Mouse (Mus musculus) limb, embryonic 14.5 days (tissue): ENCODE measurements around the gene Tbc1d24. TPM values are rescaled to one million over a fixed set of nuclear protein-coding genes. Genes with fewer than 3 reads are reported as not detected.
A peak's percentile ranks its signal among the peaks of the same experiment; 100 is the strongest.

Experiments
- ATAC-seq: fragments of 200-750 bp; cut with Nextera tagmentation; 2 replicates; pipeline ENCODE4 v1.8.0; 2017; ENCODE audit warnings: low read depth, moderate number of reproducible peaks, moderate TSS enrichment; ENCODE audit not compliant: low FRiP score
- DNase-seq: peaks from one replicate; pipeline ENCODE4 v3.0.0-alpha.2; 2015; ENCODE audit warnings: low spot score
- H3K27ac ChIP-seq: fragments of 300-500 bp; sonication (generic); replicated peaks from 2 replicates; pipeline ENCODE4 v1.5.1; 2014; ENCODE audit warnings: low read depth, mild to moderate bottlenecking, low read length, moderate library complexity, mixed read lengths
- H3K27me3 ChIP-seq: fragments of 300-500 bp; sonication (generic); 2 replicates; pipeline ENCODE4 v1.6.1; 2014; ENCODE audit warnings: low read length, mixed read lengths; ENCODE audit not compliant: control insufficient read depth, insufficient read depth
- H3K36me3 ChIP-seq: fragments of 300-500 bp; sonication (generic); 2 replicates; pipeline ENCODE4 v1.6.1; 2014; ENCODE audit warnings: mild to moderate bottlenecking, low read length, moderate library complexity, mixed read lengths; ENCODE audit not compliant: control insufficient read depth, insufficient read depth
- H3K4me1 ChIP-seq: fragments of 300-500 bp; sonication (generic); 2 replicates; pipeline ENCODE4 v1.6.1; 2014; ENCODE audit warnings: antibody characterized with exemption, low read length, mixed read lengths; ENCODE audit not compliant: control insufficient read depth, insufficient read depth
- H3K4me2 ChIP-seq: fragments of 300-500 bp; sonication (generic); replicated peaks from 2 replicates; pipeline ENCODE4 v1.6.1; 2014; ENCODE audit warnings: low read depth, mild to moderate bottlenecking, low read length, moderate library complexity; ENCODE audit not compliant: severe bottlenecking
- H3K4me3 ChIP-seq: fragments of 300-500 bp; sonication (generic); replicated peaks from 2 replicates; pipeline ENCODE4 v1.5.1; 2014; ENCODE audit warnings: low read length
- H3K9ac ChIP-seq: fragments of 300-500 bp; sonication (generic); 2 replicates; pipeline ENCODE4 v1.6.1; 2014; ENCODE audit warnings: mild to moderate bottlenecking, low read depth, low read length, moderate library complexity; ENCODE audit not compliant: severe bottlenecking
- H3K9me3 ChIP-seq: fragments of 300-500 bp; sonication (generic); 2 replicates; pipeline ENCODE4 v1.6.1; 2016; ENCODE audit warnings: low read length; ENCODE audit not compliant: control insufficient read depth
- POLR2A ChIP-seq: fragments of 200-500 bp; IDR thresholded peaks from 2 replicates; pipeline ENCODE4 v1.8.0; 2012; ENCODE audit warnings: inconsistent platforms, mild to moderate bottlenecking, moderate library complexity, borderline replicate concordance; ENCODE audit not compliant: insufficient read depth, insufficient read length; ENCODE audit errors: extremely low read depth
- WGBS: fragments of 180-500 bp; shearing (Covaris S2); extraction: QIAGEN DNeasy Blood & Tissue Kit; methylation state at CpG from one replicate; pipeline ENCODE4 v1.1.7; 2014; 5-methylcytosine and 5-hydroxymethylcytosine counted together
- polyA plus RNA-seq, 2 experiments: library from polyadenylated mRNA; depleted of rRNA in 1 of 2; stranded (reverse) in 1 of 2; unstranded in 1 of 2; fragments of >200 nt; fragmentation: Nextera tagmentation in 1 of 2; extraction: Ambion mirVana in 1 of 2; gene quantifications; 2 replicates each; pipeline versions ENCODE4 v1.2.1 to v1.2.3; 2012 to 2014

The Tbc1d24 gene
- polyA plus RNA-seq, 2 experiments, result 6.3 to 31.9 TPM

DNA sequence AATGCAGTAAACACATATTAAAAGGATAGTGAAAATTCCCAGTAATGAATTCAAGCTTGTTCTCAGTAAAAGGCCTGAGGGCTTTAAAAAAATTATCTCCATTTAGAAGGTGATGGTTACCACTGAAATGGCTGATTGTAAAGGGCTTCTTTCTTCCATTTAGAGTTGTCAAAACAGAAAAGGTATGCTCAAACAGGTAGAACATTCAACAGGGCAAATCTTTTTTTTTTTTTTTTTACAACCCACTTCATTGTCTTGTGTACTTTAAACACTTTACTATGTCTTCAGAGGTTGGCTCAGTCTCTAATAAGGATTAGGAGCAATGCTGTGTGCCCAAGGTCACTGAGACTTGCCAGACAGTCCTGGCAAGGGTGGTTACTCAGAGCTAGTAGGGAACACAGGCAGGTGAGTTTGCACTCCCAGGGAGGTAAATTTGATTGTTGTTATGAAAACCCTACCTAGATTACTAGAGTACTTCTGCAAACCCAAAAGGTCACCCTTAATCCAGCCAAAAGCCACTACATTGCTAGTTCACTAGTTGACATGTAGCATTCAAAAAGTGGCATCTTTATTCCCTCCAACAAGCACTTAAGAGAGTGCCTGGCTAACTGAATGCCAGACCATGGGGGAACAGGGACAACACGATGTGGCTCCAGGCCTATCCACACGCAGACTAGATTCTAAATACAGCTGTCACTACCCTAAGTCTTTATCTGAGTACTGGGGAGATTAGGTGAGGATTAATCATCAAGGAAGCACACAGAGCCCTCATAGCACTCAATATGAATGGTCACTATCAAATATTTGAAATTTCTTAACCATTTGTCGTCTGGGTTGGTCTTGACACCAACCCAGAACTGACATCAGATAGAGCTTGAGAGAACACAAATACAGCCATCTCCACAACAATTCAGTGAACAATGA lies 1.5 kb downstream of the Tbc1d24 start:
- 79% methylated on average over 3 of the region's 3 CpGs for WGBS
- Histone ChIP-seq H3K4me2 (peak overlapping the region; percentile 96), H3K4me3 (peak overlapping the region; percentile 73), H3K36me3 (0 out of 2 replicates have a peak, but pooled peaks cover 2% of the 10 kb centered on the region), H3K27ac (no peak overlapping the region), H3K4me1 (peaks cover 54% of the 10 kb centered on the region), H3K9me3 (no peaks in the 10 kb centered on the region), H3K9ac (no peak overlapping the region), H3K27me3 (no peaks in the 10 kb centered on the region)
- no peak for ATAC-seq
- TF ChIP-seq POLR2A, result no peak
- no peak for DNase-seq

- TF ChIP-seq POLR2A, result no peak
- 46% methylated on average over 4 of the region's 4 CpGs for WGBS
- Histone ChIP-seq H3K9ac (peak overlapping the region; percentile 40; the same call in 1 of the 2 replicates), H3K4me3 (no peak overlapping the region), H3K36me3 (0 out of 2 replicates have a peak, but pooled peaks cover 2% of the 10 kb centered on the region), H3K27me3 (no peaks in the 10 kb centered on the region), H3K4me1 (peaks cover 49% of the 10 kb centered on the region), H3K27ac (no peak overlapping the region), H3K4me2 (no peak overlapping the region), H3K9me3 (no peaks in the 10 kb centered on the region)
- ATAC-seq, result no peak
- DNase-seq, result no peak
Measured at GRCm38 (mm10) chr17:24203068-24203467, 2.3 kb downstream of the Tbc1d24 start.

- Histone ChIP-seq H3K36me3 (0 out of 2 replicates have a peak, but pooled peaks cover 2% of the 10 kb centered on the region), H3K4me1 (peaks cover 30% of the 10 kb centered on the region), H3K4me3 (no peak overlapping the region), H3K4me2 (no peak overlapping the region), H3K9ac (no peak overlapping the region), H3K27me3 (no peaks in the 10 kb centered on the region), H3K9me3 (no peaks in the 10 kb centered on the region), H3K27ac (no peak overlapping the region)
- DNase-seq, result no peak
- 76% methylated on average over 4 of the region's 4 CpGs for WGBS
- ATAC-seq, result no peak
- TF ChIP-seq POLR2A, result no peak
Measured at GRCm38 (mm10) chr17:24201092-24201491, 4.3 kb downstream of the Tbc1d24 start.

- H3K4me2 ChIP-seq, result no peak overlapping the region
- no peak for ATAC-seq
- H3K4me3 ChIP-seq, result no peak overlapping the region
- no peak for DNase-seq
- no peaks in the 10 kb centered on the region for H3K27me3 ChIP-seq
- H3K36me3 ChIP-seq, result no peaks in the 10 kb centered on the region
- peaks cover 21% of the 10 kb centered on the region for H3K4me1 ChIP-seq
- 68% methylated on average over 4 of the region's 4 CpGs for WGBS
- H3K9me3 ChIP-seq, result no peaks in the 10 kb centered on the region
- TF ChIP-seq POLR2A, result no peak
- no peak overlapping the region for H3K9ac ChIP-seq
- no peak overlapping the region for H3K27ac ChIP-seq
Measured at GRCm38 (mm10) chr17:24199741-24200140, 5.6 kb downstream of the Tbc1d24 start.

DNA sequence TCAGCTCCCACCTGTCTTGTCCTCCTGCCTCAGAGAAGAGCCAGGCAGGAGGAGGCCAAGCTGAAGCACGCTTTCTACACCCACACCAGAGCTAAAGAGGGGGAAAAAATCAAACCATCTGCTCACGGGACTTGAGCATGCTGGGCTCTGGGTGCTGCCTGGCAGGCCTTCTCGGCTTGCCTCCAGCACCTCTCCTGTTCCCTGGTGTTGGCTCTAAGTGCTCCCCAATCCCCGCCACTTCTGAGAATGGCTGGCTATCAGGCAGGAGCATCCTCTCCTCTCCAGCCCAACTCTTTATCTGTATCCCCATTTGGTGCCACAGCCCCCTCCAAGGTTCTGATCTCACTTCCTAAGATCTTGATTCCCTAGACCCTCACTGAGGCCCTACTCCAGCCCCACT lies 6.1 kb downstream of the Tbc1d24 start:
- WGBS, result 76% methylated on average over 4 of the region's 4 CpGs
- no peak for TF ChIP-seq POLR2A

More for the DNA sequence above, 6.1 kb downstream of the Tbc1d24 start:
- Histone ChIP-seq H3K9ac (no peak overlapping the region), H3K4me1 (peaks cover 16% of the 10 kb centered on the region), H3K27ac (no peak overlapping the region), H3K9me3 (no peaks in the 10 kb centered on the region), H3K4me3 (no peak overlapping the region), H3K36me3 (no peaks in the 10 kb centered on the region), H3K27me3 (no peaks in the 10 kb centered on the region), H3K4me2 (no peak overlapping the region)
- DNase-seq, result no peak
- no peak for ATAC-seq
